Mouse (Mus musculus) ES-E14 (cell line): ENCODE results near the gene Ankrd17.

ENCODE experiments used
- HCFC1 ChIP-seq: IDR thresholded peaks from 2 replicates; pipeline ENCODE4 v1.6.1; 2012; ENCODE audit warnings: low read length, inconsistent platforms, borderline replicate concordance; ENCODE audit not compliant: insufficient read depth
- MAFK ChIP-seq: IDR thresholded peaks from 2 replicates; pipeline ENCODE4 v1.6.1; 2014; ENCODE audit warnings: mild to moderate bottlenecking, low read depth, low read length, inconsistent platforms; ENCODE audit not compliant: insufficient read depth

DNA sequence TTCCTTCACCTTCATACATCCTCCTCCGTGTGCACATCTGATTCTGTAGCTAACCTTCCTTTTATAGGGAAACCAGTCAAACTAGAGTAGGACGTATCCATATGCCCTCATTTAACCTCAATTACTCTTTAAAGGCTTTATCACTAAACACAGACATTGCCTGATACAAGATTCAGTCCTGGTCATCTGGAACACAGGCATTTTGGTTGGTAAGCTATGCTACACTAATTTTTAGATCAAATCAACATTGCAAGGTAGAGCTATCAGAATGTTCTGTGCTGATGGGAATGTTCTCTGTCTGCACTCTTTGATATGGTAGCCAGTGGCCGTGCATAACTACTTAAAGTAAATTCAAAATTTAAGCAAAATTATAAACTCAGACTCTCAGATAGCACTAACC is 10.6 kb downstream of the Ankrd17 start:
- no peak for TF ChIP-seq MAFK
- no peak for TF ChIP-seq HCFC1
